Mouse (Mus musculus): Measurements from ENCODE around the gene Rpap3. TPM values are rescaled to one million over a fixed set of nuclear protein-coding genes. Genes with fewer than 3 reads are reported as not detected.

Rpap3 gene
- polyA plus RNA-seq (2012; fragmentation: generic; extraction: Trizol): 16.4 TPM
- long read RNA-seq, experiment 1, transcript Rpap3-201 (17 exons, 2,271 nt): major isoform, 22 of 31 reads
- long read RNA-seq, experiment 1, partial matches to known transcripts: 6 of 31 reads
- long read RNA-seq, experiment 1, other reads (novel, unspliced or antisense): 3 of 31 reads
- long read RNA-seq, experiment 2, transcript Rpap3-201 (17 exons, 2,271 nt): major isoform, 229 of 254 reads
- long read RNA-seq, experiment 2, partial matches to known transcripts: 15 of 254 reads
- long read RNA-seq, experiment 2, other reads (novel, unspliced or antisense): 10 of 254 reads

- H3K36me3 ChIP-seq (ENCODE audit: control insufficient read depth, insufficient read depth): peaks cover 29% of the 10 kb centered on the region
- peak within 1 kb of the TSS; percentile 92 for H3K4me3 ChIP-seq (ENCODE audit: insufficient read depth, poor library complexity, severe bottlenecking)
- H3K79me2 ChIP-seq (ENCODE audit: control insufficient read depth, insufficient read depth): peaks cover 26% of the 10 kb centered on the region
- H3K79me3 ChIP-seq (ENCODE audit: low read depth): peaks cover 19% of the 10 kb centered on the region
- TF ChIP-seq MAX (IDR thresholded peaks at IDR 0.05) (peak; percentile 51), USF1 (IDR thresholded peaks at IDR 0.05; ENCODE audit: low read depth) (no peak), MYOD1 (IDR thresholded peaks at IDR 0.05; ENCODE audit: control insufficient read depth, insufficient read length, low read depth) (no peak)
- peak within 1 kb of the TSS; percentile 82 for H3ac ChIP-seq (ENCODE audit: control insufficient read depth, insufficient read length, low read depth)
- H3K27me3 ChIP-seq (ENCODE audit: control insufficient read depth, insufficient read depth, insufficient read length): no peaks in the 10 kb centered on the region
Measured at GRCm38 (mm10) chr15:97705211-97706050, at the start of gene Rpap3. Gene Rpap3, minus strand, starts transcription at chr15:97705825.

- H3K79me3 ChIP-seq (ENCODE audit: low read depth): no peaks in the 10 kb centered on the region
- H3K27me3 ChIP-seq (ENCODE audit: control insufficient read depth, insufficient read depth, insufficient read length): peaks cover 20% of the 10 kb centered on the region
- no peak overlapping the region for H3ac ChIP-seq (ENCODE audit: control insufficient read depth, insufficient read length, low read depth)
- H3K4me3 ChIP-seq (ENCODE audit: insufficient read depth, poor library complexity, severe bottlenecking): no peak overlapping the region
- H3K79me2 ChIP-seq (ENCODE audit: control insufficient read depth, insufficient read depth): no peaks in the 10 kb centered on the region
- H3K36me3 ChIP-seq (ENCODE audit: control insufficient read depth, insufficient read depth): no peaks in the 10 kb centered on the region
- no peak for TF ChIP-seq FOSL1 (IDR thresholded peaks at IDR 0.05; ENCODE audit: insufficient read depth, low read length, poor library complexity, severe bottlenecking)
Measured at GRCm38 (mm10) chr15:97755361-97755760, 49.7 kb upstream of the Rpap3 start.

GRCm38 (mm10) chr15:97754476-97754875, 48.9 kb upstream of the Rpap3 start:
- H3K79me2 ChIP-seq (ENCODE audit: control insufficient read depth, insufficient read depth): no peaks in the 10 kb centered on the region
- H3K27me3 ChIP-seq (ENCODE audit: control insufficient read depth, insufficient read depth, insufficient read length): peaks cover 15% of the 10 kb centered on the region
- TF ChIP-seq CTCF (IDR thresholded peaks at IDR 0.05; ENCODE audit: control insufficient read depth, insufficient read depth, insufficient read length): no peak
- no peak for TF ChIP-seq MYOD1 (IDR thresholded peaks at IDR 0.05; ENCODE audit: control insufficient read depth, insufficient read length, low read depth)
- no peak for TF ChIP-seq MAX (IDR thresholded peaks at IDR 0.05)
- no peak for TF ChIP-seq CEBPB (IDR thresholded peaks at IDR 0.05; ENCODE audit: low read depth)
- TF ChIP-seq FOSL1 (IDR thresholded peaks at IDR 0.05; ENCODE audit: insufficient read depth, low read length, poor library complexity, severe bottlenecking): no peak
- no peak for TF ChIP-seq MYOG (IDR thresholded peaks at IDR 0.05; ENCODE audit: control insufficient read depth, extremely low read depth, insufficient read length)
- TF ChIP-seq USF1 (IDR thresholded peaks at IDR 0.05; ENCODE audit: low read depth): no peak
- no peaks in the 10 kb centered on the region for H3K79me3 ChIP-seq (ENCODE audit: low read depth)
- H3ac ChIP-seq (ENCODE audit: control insufficient read depth, insufficient read length, low read depth): no peak overlapping the region
- H3K4me3 ChIP-seq (ENCODE audit: insufficient read depth, poor library complexity, severe bottlenecking): no peak overlapping the region
- H3K36me3 ChIP-seq (ENCODE audit: control insufficient read depth, insufficient read depth): no peaks in the 10 kb centered on the region

GRCm38 (mm10) chr15:97752491-97752890, 46.9 kb upstream of the Rpap3 start:
- H3K36me3 ChIP-seq (ENCODE audit: control insufficient read depth, insufficient read depth): no peaks in the 10 kb centered on the region
- H3K79me3 ChIP-seq (ENCODE audit: low read depth): no peaks in the 10 kb centered on the region
- no peak for TF ChIP-seq USF1 (IDR thresholded peaks at IDR 0.05; ENCODE audit: low read depth)
- TF ChIP-seq MYOD1 (IDR thresholded peaks at IDR 0.05; ENCODE audit: control insufficient read depth, insufficient read length, low read depth): no peak
- no peak for TF ChIP-seq MAX (IDR thresholded peaks at IDR 0.05)
- no peak for TF ChIP-seq MYOG (IDR thresholded peaks at IDR 0.05; ENCODE audit: control insufficient read depth, extremely low read depth, insufficient read length)
- TF ChIP-seq CTCF (IDR thresholded peaks at IDR 0.05; ENCODE audit: control insufficient read depth, insufficient read depth, insufficient read length): no peak
- no peak for TF ChIP-seq CEBPB (IDR thresholded peaks at IDR 0.05; ENCODE audit: low read depth)
- TF ChIP-seq FOSL1 (IDR thresholded peaks at IDR 0.05; ENCODE audit: insufficient read depth, low read length, poor library complexity, severe bottlenecking): no peak
- no peak overlapping the region for H3ac ChIP-seq (ENCODE audit: control insufficient read depth, insufficient read length, low read depth)
- H3K27me3 ChIP-seq (ENCODE audit: control insufficient read depth, insufficient read depth, insufficient read length): peaks cover 11% of the 10 kb centered on the region
- no peaks in the 10 kb centered on the region for H3K79me2 ChIP-seq (ENCODE audit: control insufficient read depth, insufficient read depth)
- H3K4me3 ChIP-seq (ENCODE audit: insufficient read depth, poor library complexity, severe bottlenecking): no peak overlapping the region

- Histone ChIP-seq H3K79me2 (ENCODE audit: control insufficient read depth, insufficient read depth) (no peaks in the 10 kb centered on the region), H3K79me3 (ENCODE audit: low read depth) (no peaks in the 10 kb centered on the region), H3K36me3 (ENCODE audit: control insufficient read depth, insufficient read depth) (no peaks in the 10 kb centered on the region), H3ac (ENCODE audit: control insufficient read depth, insufficient read length, low read depth) (no peak overlapping the region), H3K4me3 (ENCODE audit: insufficient read depth, poor library complexity, severe bottlenecking) (no peak overlapping the region), H3K27me3 (ENCODE audit: control insufficient read depth, insufficient read depth, insufficient read length) (peaks cover 6% of the 10 kb centered on the region)
- TF ChIP-seq MYOD1 (IDR thresholded peaks at IDR 0.05; ENCODE audit: control insufficient read depth, insufficient read length, low read depth) (no peak), USF1 (IDR thresholded peaks at IDR 0.05; ENCODE audit: low read depth) (no peak), CEBPB (IDR thresholded peaks at IDR 0.05; ENCODE audit: low read depth) (no peak), CTCF (IDR thresholded peaks at IDR 0.05; ENCODE audit: control insufficient read depth, insufficient read depth, insufficient read length) (no peak), MYOG (IDR thresholded peaks at IDR 0.05; ENCODE audit: control insufficient read depth, extremely low read depth, insufficient read length) (no peak), MAX (IDR thresholded peaks at IDR 0.05) (no peak), FOSL1 (IDR thresholded peaks at IDR 0.05; ENCODE audit: insufficient read depth, low read length, poor library complexity, severe bottlenecking) (no peak)
Measured at GRCm38 (mm10) chr15:97751676-97752075, 46.1 kb upstream of the Rpap3 start.
